Mouse (Mus musculus): ENCODE data around the gene Prdm16. TPM values are rescaled to one million over a fixed set of nuclear protein-coding genes. Genes with fewer than 3 reads are reported as not detected.

Gene Prdm16
- polyA plus RNA-seq, 1 experiment from 2014 or later, result 2.2 TPM

DNA sequence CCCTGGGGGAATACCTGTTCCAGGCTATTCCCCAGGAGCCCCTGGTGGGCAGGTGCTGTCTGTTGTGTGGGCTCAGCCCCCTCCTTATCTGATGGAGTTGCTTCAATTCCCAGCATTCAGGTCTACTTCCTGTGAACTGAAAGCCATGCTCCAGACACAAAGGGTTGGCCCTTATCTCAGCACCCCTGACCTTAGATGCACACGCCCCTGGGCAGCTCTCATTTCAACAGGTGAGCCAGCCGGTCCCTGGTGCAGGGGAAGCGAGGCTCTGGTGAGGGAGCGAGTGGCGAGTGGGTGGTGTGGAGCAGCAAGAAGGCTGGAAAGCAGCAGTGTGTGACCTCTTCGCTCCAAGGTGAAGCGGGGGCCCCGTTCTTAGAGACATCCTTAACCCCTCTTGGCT is 226.1 kb downstream of the Prdm16 start:
- Histone ChIP-seq H3K4me3 (ENCODE audit: low read depth, low read length) (no peak overlapping the region), H3K9me3 (ENCODE audit: low read length) (no peaks in the 10 kb centered on the region), H3K4me2 (ENCODE audit: low read depth, low read length) (no peak overlapping the region), H3K9ac (replicated peaks) (no peak overlapping the region), H3K36me3 (replicated peaks; ENCODE audit: insufficient read depth, low read length) (no peaks in the 10 kb centered on the region), H3K27ac (ENCODE audit: low read depth) (no peak overlapping the region), H3K27me3 (ENCODE audit: insufficient read depth, low read length) (no peaks in the 10 kb centered on the region), H3K4me1 (ENCODE audit: insufficient read depth) (0 out of 2 replicates have a peak, but pooled peaks cover 2% of the 10 kb centered on the region)
- DNase-seq (no peak), ATAC-seq (no peak)
- TF ChIP-seq CTCF (IDR thresholded peaks at IDR 0.05; ENCODE audit: low read depth) (no peak), EP300 (IDR thresholded peaks at IDR 0.05; ENCODE audit: low read depth) (no peak)
- WGBS (ENCODE audit: insufficient replicate concordance), result 62% methylated on average over 8 of the region's 8 CpGs

DNA sequence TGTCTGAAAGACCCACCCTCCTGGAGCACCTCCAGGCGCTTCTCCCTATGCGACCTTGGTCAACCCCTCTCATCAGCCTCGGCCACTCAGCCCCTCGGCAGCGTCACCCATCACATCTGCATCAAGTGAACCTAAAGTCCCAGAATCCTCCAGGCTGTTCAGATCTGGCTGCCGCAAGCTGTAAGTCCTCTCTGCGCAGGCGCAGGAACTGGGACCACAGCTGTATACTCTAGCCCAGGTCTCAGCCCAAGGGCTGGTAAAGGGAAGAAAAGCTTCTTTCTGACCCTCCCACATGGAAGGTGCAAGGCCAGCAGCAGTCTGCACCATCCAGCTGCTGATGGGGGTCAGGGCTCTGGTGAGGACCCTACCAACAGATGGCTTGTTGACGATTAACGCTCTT is 226.8 kb downstream of the Prdm16 start:
- WGBS (ENCODE audit: insufficient replicate concordance), result 66% methylated on average over 10 of the region's 10 CpGs
- Histone ChIP-seq H3K4me3 (ENCODE audit: low read depth, low read length) (no peak overlapping the region), H3K4me2 (ENCODE audit: low read depth, low read length) (no peak overlapping the region), H3K9me3 (ENCODE audit: low read length) (no peaks in the 10 kb centered on the region), H3K9ac (replicated peaks) (no peak overlapping the region), H3K27ac (ENCODE audit: low read depth) (no peak overlapping the region), H3K27me3 (ENCODE audit: insufficient read depth, low read length) (no peaks in the 10 kb centered on the region), H3K4me1 (ENCODE audit: insufficient read depth) (0 out of 2 replicates have a peak, but pooled peaks cover 2% of the 10 kb centered on the region), H3K36me3 (replicated peaks; ENCODE audit: insufficient read depth, low read length) (no peaks in the 10 kb centered on the region)
- no peak for TF ChIP-seq EP300 (IDR thresholded peaks at IDR 0.05; ENCODE audit: low read depth)
- TF ChIP-seq CTCF (IDR thresholded peaks at IDR 0.05; ENCODE audit: low read depth), result no peak
- DNase-seq, result no peak
- no peak for ATAC-seq

DNA sequence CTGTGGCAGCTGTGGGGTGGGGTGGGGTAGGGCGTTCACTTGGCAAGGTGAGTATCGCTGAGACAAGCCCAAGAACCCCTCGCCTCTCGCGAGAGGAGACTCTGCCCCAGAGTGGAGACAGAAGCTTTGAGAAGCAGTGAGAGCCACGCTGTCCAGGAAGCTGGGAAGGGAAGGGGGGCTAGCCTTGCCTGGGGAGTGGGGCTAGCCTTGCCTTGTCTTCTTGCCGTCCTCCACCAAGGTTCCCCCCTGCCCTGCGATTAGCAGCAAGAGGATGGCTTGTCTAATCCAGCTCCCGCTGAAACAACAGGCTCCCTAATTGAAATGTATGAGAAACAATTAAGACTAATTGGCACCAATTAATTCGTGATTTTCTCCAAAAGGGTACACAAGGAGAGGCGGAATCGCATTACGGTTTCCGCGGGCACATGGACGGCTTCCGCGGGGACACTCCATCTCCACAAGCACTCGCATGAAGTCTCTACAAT is 227.4 kb downstream of the Prdm16 start:
- 64% methylated on average over 19 of the region's 19 CpGs for WGBS (ENCODE audit: insufficient replicate concordance)
- Histone ChIP-seq H3K4me1 (ENCODE audit: insufficient read depth) (0 out of 2 replicates have a peak, but pooled peaks cover 2% of the 10 kb centered on the region), H3K9me3 (ENCODE audit: low read length) (no peaks in the 10 kb centered on the region), H3K4me3 (ENCODE audit: low read depth, low read length) (no peak overlapping the region), H3K27me3 (ENCODE audit: insufficient read depth, low read length) (no peaks in the 10 kb centered on the region), H3K4me2 (ENCODE audit: low read depth, low read length) (no peak overlapping the region), H3K9ac (replicated peaks) (no peak overlapping the region), H3K36me3 (replicated peaks; ENCODE audit: insufficient read depth, low read length) (no peaks in the 10 kb centered on the region), H3K27ac (ENCODE audit: low read depth) (no peak overlapping the region)
- no peak for ATAC-seq
- no peak for TF ChIP-seq CTCF (IDR thresholded peaks at IDR 0.05; ENCODE audit: low read depth)
- TF ChIP-seq EP300 (IDR thresholded peaks at IDR 0.05; ENCODE audit: low read depth), result no peak
- DNase-seq, result no peak

GRCm38 (mm10) chr4:154402948-154403347 is 233.7 kb downstream of the Prdm16 start:
- TF ChIP-seq CTCF (IDR thresholded peaks at IDR 0.05; ENCODE audit: low read depth) (no peak), EP300 (IDR thresholded peaks at IDR 0.05; ENCODE audit: low read depth) (no peak)
- Histone ChIP-seq H3K27me3 (ENCODE audit: insufficient read depth, low read length) (no peaks in the 10 kb centered on the region), H3K4me3 (ENCODE audit: low read depth, low read length) (no peak overlapping the region), H3K9ac (replicated peaks) (no peak overlapping the region), H3K9me3 (ENCODE audit: low read length) (no peaks in the 10 kb centered on the region), H3K36me3 (replicated peaks; ENCODE audit: insufficient read depth, low read length) (no peaks in the 10 kb centered on the region), H3K27ac (ENCODE audit: low read depth) (no peak overlapping the region), H3K4me2 (ENCODE audit: low read depth, low read length) (no peak overlapping the region), H3K4me1 (ENCODE audit: insufficient read depth) (peaks cover 12% of the 10 kb centered on the region)
- 45% methylated on average over 4 of the region's 4 CpGs for WGBS (ENCODE audit: insufficient replicate concordance)
- ATAC-seq (no peak), DNase-seq (no peak)

DNA sequence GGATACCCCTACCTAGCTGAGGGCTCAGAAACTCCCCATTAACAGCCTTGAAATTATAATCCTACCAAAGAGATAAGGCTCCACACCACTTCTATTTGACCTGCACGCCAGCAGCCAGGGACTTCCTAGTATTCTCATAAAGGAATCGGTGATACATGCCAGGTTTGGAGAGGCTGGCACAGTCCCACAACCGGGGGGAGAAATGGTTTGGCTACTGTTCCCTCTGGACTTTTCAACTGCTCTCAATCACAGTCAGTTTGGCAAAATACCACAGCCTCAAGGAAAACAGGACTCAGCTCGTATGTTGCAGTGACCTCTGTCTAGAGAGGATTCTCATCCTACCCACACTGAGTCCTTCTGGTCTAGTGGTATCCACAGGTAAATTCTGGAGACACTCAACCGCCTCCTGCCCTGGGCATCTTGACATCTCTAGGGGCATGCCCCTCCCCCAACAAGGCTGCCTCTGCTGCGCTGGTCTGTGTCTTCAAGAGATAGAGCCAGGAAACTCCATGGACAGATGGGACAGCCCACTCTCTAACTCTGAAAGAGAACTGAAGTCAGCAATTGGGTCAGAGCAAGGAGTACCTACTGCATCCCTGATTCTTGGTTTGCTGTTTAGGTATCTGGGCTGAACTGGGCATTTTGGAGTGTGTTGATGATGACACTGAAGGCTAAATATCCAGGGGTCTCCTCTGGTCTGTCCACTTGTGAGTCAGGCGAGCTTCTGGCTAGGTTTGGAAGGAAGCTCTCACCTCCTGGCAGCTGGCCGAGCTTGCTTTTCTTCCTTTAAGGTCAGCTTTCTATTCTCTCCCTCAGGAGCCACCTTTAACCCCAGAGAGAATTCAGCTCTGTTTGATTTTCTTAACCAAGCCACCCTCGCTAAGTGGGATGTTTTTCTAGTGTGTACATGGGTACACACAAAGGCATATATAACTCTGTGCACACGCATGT is 234.4 kb downstream of the Prdm16 start:
- Histone ChIP-seq H3K27ac (ENCODE audit: low read depth) (no peak overlapping the region), H3K4me1 (ENCODE audit: insufficient read depth) (peaks cover 12% of the 10 kb centered on the region), H3K27me3 (ENCODE audit: insufficient read depth, low read length) (no peaks in the 10 kb centered on the region), H3K36me3 (replicated peaks; ENCODE audit: insufficient read depth, low read length) (no peaks in the 10 kb centered on the region), H3K4me2 (ENCODE audit: low read depth, low read length) (no peak overlapping the region), H3K4me3 (ENCODE audit: low read depth, low read length) (no peak overlapping the region), H3K9ac (replicated peaks) (no peak overlapping the region), H3K9me3 (ENCODE audit: low read length) (no peaks in the 10 kb centered on the region)
- DNase-seq (no peak), ATAC-seq (no peak)
- TF ChIP-seq CTCF (IDR thresholded peaks at IDR 0.05; ENCODE audit: low read depth) (no peak), EP300 (IDR thresholded peaks at IDR 0.05; ENCODE audit: low read depth) (no peak)
- WGBS (ENCODE audit: insufficient replicate concordance), result 54% methylated on average over 10 of the region's 10 CpGs

- Histone ChIP-seq H3K4me3 (ENCODE audit: low read depth, low read length) (no peak overlapping the region), H3K9me3 (ENCODE audit: low read length) (no peaks in the 10 kb centered on the region), H3K36me3 (replicated peaks; ENCODE audit: insufficient read depth, low read length) (no peaks in the 10 kb centered on the region), H3K4me2 (ENCODE audit: low read depth, low read length) (no peak overlapping the region), H3K27me3 (ENCODE audit: insufficient read depth, low read length) (no peaks in the 10 kb centered on the region), H3K27ac (ENCODE audit: low read depth) (no peak overlapping the region), H3K4me1 (ENCODE audit: insufficient read depth) (peaks cover 12% of the 10 kb centered on the region), H3K9ac (replicated peaks) (no peak overlapping the region)
- WGBS (ENCODE audit: insufficient replicate concordance), result 56% methylated on average over 5 of the region's 5 CpGs
- no peak for ATAC-seq
- DNase-seq, result no peak
- TF ChIP-seq CTCF (IDR thresholded peaks at IDR 0.05; ENCODE audit: low read depth) (no peak), EP300 (IDR thresholded peaks at IDR 0.05; ENCODE audit: low read depth) (no peak)
These were observed 235.3 kb downstream of the Prdm16 start for GRCm38 (mm10) chr4:154401379-154401778.

Measured in liver, postnatal 0 days (tissue).